Mouse (Mus musculus) cortical plate, adult 2 months (tissue): Measurements from ENCODE around the gene Hcn2.

ENCODE experiments used
- CTCF ChIP-seq: fragments of 200-500 bp; IDR thresholded peaks from 2 replicates; pipeline ENCODE4 v1.5.1; 2011; ENCODE audit warnings: mild to moderate bottlenecking, control low read depth, low read length; ENCODE audit not compliant: insufficient read depth; ENCODE audit errors: extremely low read depth
- POLR2A ChIP-seq: fragments of 200-500 bp; IDR thresholded peaks from 2 replicates; pipeline ENCODE4 v1.6.1; 2011; ENCODE audit warnings: mild to moderate bottlenecking, low read length, control low read depth; ENCODE audit not compliant: insufficient read depth; ENCODE audit errors: extremely low read depth

DNA sequence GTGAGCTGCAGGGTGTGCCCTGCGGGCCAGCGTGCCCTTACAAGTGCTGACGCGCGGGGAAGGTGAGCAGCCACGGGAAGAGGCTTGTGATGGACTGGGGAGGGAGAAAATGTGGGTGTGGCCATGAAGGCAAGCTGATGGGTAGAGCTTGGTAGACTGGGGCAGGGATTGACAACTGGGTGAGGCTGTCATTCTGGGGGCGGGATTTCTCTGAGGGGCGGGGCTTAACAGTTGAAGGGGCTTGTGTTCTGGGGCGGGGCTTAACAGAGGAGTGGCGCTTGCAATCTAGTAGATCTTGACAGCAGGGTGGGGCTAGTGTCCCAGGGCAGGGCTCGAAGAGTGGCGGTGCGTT is 64.2 kb downstream of the Hcn2 start:
- no peak for TF ChIP-seq CTCF
- TF ChIP-seq POLR2A: no peak
